Mouse (Mus musculus): Measurements from ENCODE around the gene Cpsf6.
"Not testable (repeated sequence)": the region's sequence is repeated elsewhere in the genome, so short reads cannot be mapped to it uniquely, and the experiment has no call there.

Gene Cpsf6

GRCm38 (mm10) chr10:117399196-117399595, 19.4 kb upstream of the Cpsf6 start:
- no peak for DNase-seq

DNA sequence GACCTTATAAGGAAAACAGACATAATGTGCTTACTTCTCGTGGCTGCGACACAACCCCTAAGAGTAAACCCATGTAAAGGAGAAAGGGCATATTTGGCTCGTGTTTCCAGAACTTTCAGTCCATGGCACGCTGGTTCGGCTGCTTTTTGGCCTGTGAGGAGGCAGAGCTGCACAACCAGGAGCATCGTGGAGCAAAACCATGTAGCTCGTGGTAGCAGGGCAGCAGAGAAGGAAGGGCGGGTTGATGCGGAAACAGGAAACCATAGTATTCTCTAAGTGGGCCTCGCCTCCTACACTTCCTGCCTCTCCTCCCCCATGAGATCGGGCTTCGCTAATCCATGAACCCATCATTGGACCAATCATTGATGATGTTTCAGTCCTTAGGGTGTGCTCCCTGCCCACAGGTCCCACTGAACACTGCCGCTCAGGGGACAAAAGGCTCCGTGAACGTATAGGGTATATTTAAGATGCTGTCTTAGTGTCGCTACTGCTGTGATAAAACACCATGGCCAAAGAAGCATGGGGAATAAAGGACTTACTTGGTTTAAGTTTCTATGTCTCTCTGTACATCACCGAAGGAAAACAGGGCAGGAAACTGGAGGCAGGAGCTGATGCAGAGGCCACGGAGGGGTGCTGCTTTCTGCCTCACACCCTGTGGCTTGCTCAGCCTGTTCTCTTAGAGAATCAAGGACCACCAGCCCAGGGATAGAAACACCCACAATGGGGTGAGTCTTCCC, 18.4 kb upstream of the Cpsf6 start:
- no peak for DNase-seq

- peak; percentile 38 for DNase-seq
Measured at GRCm38 (mm10) chr10:117397106-117397625, 17.4 kb upstream of the Cpsf6 start.

DNA sequence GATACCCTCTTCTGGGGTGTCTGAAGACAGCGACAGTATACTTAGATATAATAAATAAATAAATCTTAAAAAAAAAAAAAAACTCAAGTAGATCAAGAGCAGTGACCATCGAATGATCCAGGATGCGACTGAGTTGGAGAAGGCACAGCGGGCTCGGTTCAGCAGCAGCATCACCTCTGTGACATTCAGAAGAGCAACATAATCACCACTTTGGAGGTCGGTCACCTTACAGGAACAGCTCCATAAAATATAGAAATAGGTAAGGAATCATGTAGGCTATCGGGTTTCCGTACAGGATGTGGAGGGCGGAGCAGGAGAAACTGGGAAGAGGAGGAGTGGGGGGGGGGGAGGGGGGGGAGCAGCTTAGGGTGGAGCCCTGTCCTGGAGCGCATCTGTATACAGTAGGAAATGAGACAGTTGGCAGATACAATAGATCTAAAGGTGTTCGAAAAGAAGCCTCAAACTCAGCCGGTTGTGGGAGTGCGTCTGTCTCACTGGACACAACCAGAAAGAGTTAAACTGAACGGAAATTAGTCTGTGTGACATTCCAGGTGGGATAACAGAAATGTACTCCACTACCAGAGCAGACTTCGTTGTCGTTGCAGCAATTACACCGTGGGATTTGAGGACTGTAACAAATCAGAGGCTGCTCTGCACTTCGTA, 16.7 kb upstream of the Cpsf6 start:
- DNase-seq = no peak

DNA sequence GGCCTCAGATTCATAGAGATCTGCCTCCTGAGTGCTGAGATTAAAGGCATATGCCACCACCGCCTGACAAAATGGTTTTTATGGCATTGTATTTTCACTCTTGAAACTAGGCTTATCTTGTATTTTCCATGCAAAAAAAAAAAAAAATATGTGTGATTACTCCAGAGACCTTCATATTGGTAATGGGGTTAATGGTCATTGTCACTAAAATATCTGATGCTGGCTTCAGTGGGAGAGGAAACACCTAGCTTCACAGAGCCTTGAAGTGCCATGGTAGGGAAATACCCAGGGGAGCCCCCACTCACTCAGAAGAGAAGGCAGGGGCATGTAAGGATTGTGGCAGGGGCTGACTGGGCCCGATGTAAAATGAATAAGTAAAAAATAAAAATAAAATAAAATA, 16.0 kb upstream of the Cpsf6 start:
- no peak for DNase-seq

DNA sequence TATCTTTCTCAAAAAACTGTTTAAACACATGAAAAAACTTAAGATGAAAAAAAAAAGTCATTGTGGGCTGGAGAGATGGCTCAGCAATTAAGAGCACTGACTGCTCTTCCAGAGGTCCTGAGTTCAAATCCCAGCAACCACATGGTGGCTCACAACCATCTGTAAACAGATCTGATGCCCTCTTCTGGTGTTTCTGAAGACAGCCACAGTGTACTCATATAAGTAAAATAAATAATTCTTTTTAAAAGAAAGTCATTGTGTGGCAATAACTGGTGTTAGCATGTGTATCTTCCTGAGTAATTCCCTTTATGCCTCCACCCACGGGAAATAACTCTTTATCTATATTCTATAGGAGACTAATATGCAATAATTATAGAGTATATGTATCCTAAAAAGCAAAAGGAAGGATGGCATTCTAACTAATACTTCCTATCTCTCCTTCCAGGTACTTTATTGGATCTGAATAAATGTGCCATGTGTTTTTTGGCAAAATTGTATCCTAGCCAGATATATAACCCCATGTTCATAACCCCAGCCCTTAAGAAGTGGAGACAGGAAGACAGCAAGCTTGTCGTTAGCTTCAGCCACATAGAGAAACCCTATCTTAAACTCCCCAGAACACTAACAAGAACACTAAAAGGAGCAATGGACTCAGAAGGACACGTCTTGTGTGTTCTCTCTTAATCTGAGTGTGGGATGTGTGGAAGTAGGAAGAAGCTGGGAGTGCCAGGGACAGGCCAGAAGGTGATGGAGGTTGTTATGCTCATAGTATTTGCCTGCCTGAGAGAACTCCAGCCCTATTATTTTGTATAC, 15.1 kb upstream of the Cpsf6 start:
- no peak for DNase-seq

- no peak for DNase-seq
Measured at GRCm38 (mm10) chr10:117393891-117394395, 14.1 kb upstream of the Cpsf6 start.

- DNase-seq = no peak
Measured at GRCm38 (mm10) chr10:117393196-117393890, 13.5 kb upstream of the Cpsf6 start.

DNA sequence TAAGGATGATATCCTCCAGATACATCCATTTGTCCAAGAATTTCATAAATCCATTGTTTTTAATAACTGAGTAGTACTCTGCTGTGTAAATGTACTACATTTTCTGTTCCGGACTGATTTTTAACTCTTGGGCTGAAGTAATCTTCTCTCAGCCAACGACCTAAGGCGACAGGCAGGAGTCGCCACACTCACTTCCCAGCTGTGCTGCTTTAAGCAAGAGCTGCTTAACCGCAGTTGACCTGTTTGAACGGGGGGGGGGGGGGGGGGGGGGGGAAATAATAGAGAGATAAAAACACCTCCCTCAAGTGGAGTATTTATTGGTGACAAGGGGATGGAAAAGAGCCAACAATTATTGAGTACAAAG, 13.0 kb upstream of the Cpsf6 start:
- no peak for DNase-seq

- not testable (repeated sequence) for DNase-seq
Measured at GRCm38 (mm10) chr10:117392397-117392796, 12.6 kb upstream of the Cpsf6 start.

GRCm38 (mm10) chr10:117391801-117392200, 12.0 kb upstream of the Cpsf6 start:
- no peak for DNase-seq

DNA sequence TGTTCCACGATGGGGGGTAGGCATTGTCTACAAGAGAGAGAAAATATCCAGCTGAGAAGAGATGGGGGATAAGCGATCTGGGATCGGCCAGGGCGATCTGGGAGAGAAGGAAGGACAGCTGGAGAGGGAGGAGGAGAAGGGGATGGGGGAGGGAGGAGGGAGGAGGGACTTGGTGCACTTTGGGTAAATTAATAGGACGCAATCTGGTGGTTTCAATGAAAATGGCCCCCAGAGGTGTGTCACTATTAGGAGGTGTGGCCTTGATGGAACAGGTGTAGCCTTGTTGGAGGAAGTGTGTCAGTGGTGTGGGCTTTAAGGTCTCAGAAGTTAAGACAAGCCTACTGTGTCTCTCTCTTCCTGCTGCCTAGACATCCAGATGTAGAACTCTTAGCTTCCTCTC, 11.2 kb upstream of the Cpsf6 start:
- DNase-seq = no peak

DNA sequence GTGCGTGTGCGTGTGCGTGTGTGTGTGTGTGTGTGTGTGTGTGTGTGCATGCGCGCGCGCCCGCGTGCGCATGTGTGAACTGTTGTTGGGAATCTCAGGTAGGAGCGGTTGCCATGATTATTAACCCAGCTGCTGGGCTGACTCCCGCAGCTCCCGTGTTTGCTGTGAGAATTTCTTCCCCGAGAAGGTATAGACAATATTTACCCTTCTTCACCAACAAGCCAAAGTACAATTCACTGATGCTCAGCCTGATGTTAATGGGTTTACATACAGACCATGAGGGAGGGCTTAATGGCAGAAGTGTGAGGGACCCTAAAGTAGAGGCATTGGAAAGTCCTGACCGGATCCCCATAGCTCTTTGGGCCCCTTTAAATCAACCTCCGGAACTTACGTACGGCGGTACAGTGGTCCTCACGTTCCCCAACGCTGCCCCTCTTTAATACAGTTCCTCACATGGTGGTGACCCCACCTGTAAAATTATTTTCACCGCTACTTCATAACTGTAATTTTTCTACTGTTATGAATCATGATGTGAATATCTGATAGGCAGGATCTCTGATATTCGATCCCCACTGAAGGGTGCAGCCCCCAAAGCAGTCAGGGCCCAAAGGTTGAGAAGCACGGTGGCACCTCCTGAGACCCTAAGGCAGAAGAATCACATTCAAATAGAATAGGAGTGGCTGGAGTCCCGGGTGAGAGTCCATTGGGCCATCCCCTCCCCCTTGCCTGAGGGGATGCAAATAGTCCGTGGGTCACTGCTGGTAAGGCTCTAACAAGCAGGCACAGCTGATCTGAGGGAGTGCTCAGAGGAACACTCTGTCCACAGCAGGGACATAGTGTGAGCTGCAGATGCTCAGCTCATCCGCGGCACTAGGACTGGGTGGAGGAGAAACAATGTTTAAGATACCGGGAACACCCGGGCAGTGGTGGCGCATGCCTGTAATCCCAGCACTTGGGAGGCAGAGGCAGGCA, 10.4 kb upstream of the Cpsf6 start:
- no peak for DNase-seq

GRCm38 (mm10) chr10:117389371-117389740, 9.5 kb upstream of the Cpsf6 start:
- DNase-seq = no peak

- DNase-seq = no peak
Measured at GRCm38 (mm10) chr10:117388637-117389370, 9.0 kb upstream of the Cpsf6 start.

GRCm38 (mm10) chr10:117387961-117388636, 8.3 kb upstream of the Cpsf6 start:
- not testable (repeated sequence) for DNase-seq

DNA sequence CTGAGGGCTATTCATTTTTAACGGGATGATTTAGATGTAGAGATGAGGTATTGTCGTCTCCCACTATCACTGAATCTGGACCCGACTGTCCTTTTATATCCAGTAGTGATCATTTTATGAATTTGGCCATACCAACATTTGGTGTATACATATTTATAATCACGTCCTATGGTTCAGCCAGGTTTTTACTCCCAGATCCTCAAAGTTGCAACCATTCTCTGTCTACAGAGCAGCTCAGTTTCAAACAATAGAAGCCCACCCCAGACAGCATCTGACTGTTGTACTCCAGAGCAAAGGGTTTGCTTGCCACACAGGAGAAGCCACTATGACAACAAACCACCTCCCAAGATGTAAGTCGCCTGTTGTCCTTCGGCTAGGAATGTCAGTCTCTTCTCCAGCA, 7.2 kb upstream of the Cpsf6 start:
- no peak for DNase-seq

DNA sequence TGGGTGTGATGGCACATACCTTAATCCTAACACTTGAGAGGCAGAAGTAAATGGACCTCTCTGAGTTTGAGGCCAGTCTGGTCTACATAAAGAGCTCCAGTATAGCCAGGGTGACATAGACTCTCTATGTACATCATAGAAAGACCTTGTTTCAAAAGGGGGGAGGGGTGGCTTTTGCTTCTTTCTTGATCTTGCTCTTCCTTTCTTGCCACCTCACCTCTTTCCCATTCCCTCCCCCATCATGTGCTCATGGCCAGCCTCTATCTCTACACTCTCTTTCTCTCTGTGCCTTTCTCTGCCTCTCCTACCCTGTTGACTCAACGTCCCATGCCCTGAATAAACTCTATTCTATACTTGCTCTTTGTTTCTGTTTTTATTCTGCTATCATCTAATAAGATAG, 6.4 kb upstream of the Cpsf6 start:
- DNase-seq = no peak

- no peak for DNase-seq
Measured at GRCm38 (mm10) chr10:117385431-117385830, 5.6 kb upstream of the Cpsf6 start.

GRCm38 (mm10) chr10:117385086-117385430, 5.2 kb upstream of the Cpsf6 start:
- DNase-seq = no peak

Data from right cerebral cortex, postnatal 25 days (tissue).